Mouse (Mus musculus) midbrain, embryonic 14.5 days (tissue): ENCODE measurements around the gene Tmem150c. TPM values are rescaled to one million over a fixed set of nuclear protein-coding genes. Genes with fewer than 3 reads are reported as not detected.
A peak's percentile ranks its signal among the peaks of the same experiment; 100 is the strongest.

ENCODE experiments used
- ATAC-seq: fragments of 200-750 bp; cut with Nextera tagmentation; 2 replicates; pipeline ENCODE4 v1.8.0; 2017; ENCODE audit warnings: moderate number of reproducible peaks, moderate library complexity; ENCODE audit not compliant: low FRiP score, low TSS enrichment
- DNase-seq: peaks from one replicate; pipeline ENCODE4 v3.0.0-alpha.2; 2015
- H3K27ac ChIP-seq: fragments of 300-500 bp; sonication (generic); replicated peaks from 2 replicates; pipeline ENCODE4 v1.5.1; 2014; ENCODE audit warnings: mild to moderate bottlenecking, low read depth, low read length, moderate library complexity
- H3K27me3 ChIP-seq: fragments of 300-500 bp; sonication (generic); 2 replicates; pipeline ENCODE4 v1.6.1; 2014; ENCODE audit warnings: low read length, control low read depth, mixed read lengths; ENCODE audit not compliant: control insufficient read depth, insufficient read depth
- H3K36me3 ChIP-seq: fragments of 300-500 bp; sonication (generic); 2 replicates; pipeline ENCODE4 v1.6.1; 2014; ENCODE audit warnings: low read length, control low read depth; ENCODE audit not compliant: control insufficient read depth, insufficient read depth
- H3K4me1 ChIP-seq: fragments of 300-500 bp; sonication (generic); 2 replicates; pipeline ENCODE4 v1.6.1; 2014; ENCODE audit warnings: mild to moderate bottlenecking, antibody characterized with exemption, low read length, control low read depth; ENCODE audit not compliant: control insufficient read depth, insufficient read depth
- H3K4me2 ChIP-seq: fragments of 300-500 bp; sonication (generic); 2 replicates; pipeline ENCODE4 v1.6.1; 2014; ENCODE audit warnings: mild to moderate bottlenecking, low read length, moderate library complexity
- H3K4me3 ChIP-seq: fragments of 300-500 bp; sonication (generic); replicated peaks from 2 replicates; pipeline ENCODE4 v1.5.1; 2014; ENCODE audit warnings: low read depth, low read length
- H3K9ac ChIP-seq: fragments of 300-500 bp; sonication (generic); replicated peaks from 2 replicates; pipeline ENCODE4 v1.6.1; 2014; ENCODE audit warnings: mild to moderate bottlenecking, low read length, moderate library complexity
- H3K9me3 ChIP-seq: fragments of 300-500 bp; sonication (generic); 2 replicates; pipeline ENCODE4 v1.6.1; 2016; ENCODE audit warnings: low read length, control low read depth, mixed read lengths; ENCODE audit not compliant: control insufficient read depth
- WGBS: fragments of 180-500 bp; shearing (Covaris S2); extraction: QIAGEN DNeasy Blood & Tissue Kit; methylation state at CpG from one replicate; pipeline ENCODE4 v1.1.7; 2014; 5-methylcytosine and 5-hydroxymethylcytosine counted together
- polyA plus RNA-seq: library from polyadenylated mRNA; unstranded; fragments of >200 nt; fragmentation: Nextera tagmentation; extraction: Ambion mirVana; gene quantifications from 2 replicates; pipeline ENCODE4 v1.2.1, GENCODE M21; 2014

Gene Tmem150c
- polyA plus RNA-seq, 1 experiment from 2014 or later, result 20.0 TPM

DNA sequence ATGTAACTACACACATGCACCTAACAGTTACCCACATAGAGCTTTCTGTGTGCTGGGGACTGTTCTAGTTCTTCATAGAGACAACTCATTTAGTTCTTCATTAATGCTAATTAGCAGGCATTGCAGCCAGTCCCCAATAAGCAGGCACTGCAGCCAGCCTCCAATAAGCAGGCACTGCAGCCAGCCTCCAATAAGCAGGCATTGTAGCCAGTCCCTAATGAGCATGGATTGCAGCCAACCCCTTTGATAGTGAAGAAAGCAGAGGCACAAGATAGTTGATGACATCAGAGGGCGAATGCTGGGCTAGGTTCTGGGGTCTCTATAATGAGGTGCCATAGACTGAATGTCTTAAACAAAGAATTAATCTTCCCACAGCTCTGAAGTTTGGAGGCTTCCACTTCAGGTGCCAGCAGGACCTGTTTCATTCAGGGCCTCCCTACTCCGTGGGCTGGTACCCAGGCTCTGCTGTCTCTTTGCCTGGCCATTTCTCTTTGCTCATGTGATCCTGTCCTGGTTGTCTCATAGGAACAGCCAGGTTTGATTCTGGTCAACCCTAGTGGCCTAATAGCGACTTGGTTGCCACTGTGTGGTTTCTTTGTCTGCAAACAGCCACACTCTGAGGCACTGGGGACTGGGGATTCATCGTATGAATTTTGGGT is 18.6 kb upstream of the Tmem150c start:
- peak; percentile 68 for DNase-seq
- H3K36me3 ChIP-seq, result no peaks in the 10 kb centered on the region
- peak; percentile 66 for ATAC-seq
- H3K4me3 ChIP-seq, result no peak overlapping the region
- no peak overlapping the region for H3K4me2 ChIP-seq
- 82% methylated on average over 4 of the region's 4 CpGs for WGBS
- no peak overlapping the region for H3K9ac ChIP-seq
- H3K9me3 ChIP-seq, result no peaks in the 10 kb centered on the region
- H3K4me1 ChIP-seq, result peaks cover 13% of the 10 kb centered on the region
- H3K27ac ChIP-seq, result no peak overlapping the region
- H3K27me3 ChIP-seq, result no peaks in the 10 kb centered on the region

DNA sequence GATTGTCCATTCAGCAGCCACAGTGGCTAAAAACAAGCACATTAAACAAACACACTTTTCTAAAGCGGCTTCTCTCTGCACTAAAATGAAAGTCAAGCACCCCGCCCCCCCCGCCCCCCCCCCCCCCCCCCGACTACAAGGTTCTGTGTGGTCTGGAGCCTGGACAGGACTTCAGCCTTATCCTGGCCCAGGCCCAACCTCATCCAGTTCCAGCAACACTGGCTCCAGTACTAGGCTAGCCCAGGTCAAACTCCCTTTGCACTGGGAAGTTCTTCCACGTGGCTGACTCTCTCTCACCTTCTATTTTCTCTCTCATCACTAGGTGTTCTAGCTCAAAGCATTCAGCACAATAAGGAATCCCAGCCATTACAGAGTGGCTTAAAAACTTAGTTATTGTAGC is 17.9 kb upstream of the Tmem150c start:
- Histone ChIP-seq H3K9ac (no peak overlapping the region), H3K4me2 (no peak overlapping the region), H3K4me1 (peaks cover 13% of the 10 kb centered on the region), H3K36me3 (no peaks in the 10 kb centered on the region), H3K9me3 (no peaks in the 10 kb centered on the region), H3K4me3 (no peak overlapping the region), H3K27me3 (no peaks in the 10 kb centered on the region), H3K27ac (no peak overlapping the region)
- 83% methylated on average over 5 of the region's 5 CpGs for WGBS
- ATAC-seq (no peak), DNase-seq (no peak)

- H3K27ac ChIP-seq, result no peak overlapping the region
- H3K36me3 ChIP-seq, result no peaks in the 10 kb centered on the region
- peak; percentile 55 for DNase-seq
- H3K27me3 ChIP-seq, result no peaks in the 10 kb centered on the region
- H3K4me3 ChIP-seq, result no peak overlapping the region
- no peak for ATAC-seq
- H3K4me1 ChIP-seq, result peaks cover 16% of the 10 kb centered on the region
- H3K4me2 ChIP-seq, result no peak overlapping the region
- 39% methylated on average over 5 of the region's 5 CpGs for WGBS
- H3K9me3 ChIP-seq, result no peaks in the 10 kb centered on the region
- no peak overlapping the region for H3K9ac ChIP-seq
These were observed 16.5 kb upstream of the Tmem150c start for GRCm38 (mm10) chr5:100176096-100176495.

DNA sequence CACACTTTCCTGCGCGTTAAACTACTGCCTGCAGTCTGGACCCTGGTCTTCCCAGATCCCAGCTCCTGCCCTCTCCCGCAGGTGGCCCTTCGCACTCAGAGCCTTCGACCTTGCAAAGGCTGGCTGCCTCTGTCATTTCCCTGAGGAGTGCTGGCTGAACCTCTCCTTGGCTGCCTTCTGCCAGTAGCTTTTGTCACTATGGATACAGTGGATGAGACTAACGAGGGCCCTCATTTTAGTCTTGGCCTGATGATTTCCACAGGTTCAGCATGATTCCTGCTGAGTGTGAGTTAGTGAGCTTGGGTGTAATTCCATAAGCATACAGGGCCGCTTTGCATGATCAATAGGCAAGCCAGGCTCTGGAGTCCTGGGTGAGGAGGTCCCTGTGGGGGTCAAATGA is 16.0 kb upstream of the Tmem150c start:
- H3K27ac ChIP-seq, result no peak overlapping the region
- no peaks in the 10 kb centered on the region for H3K36me3 ChIP-seq
- DNase-seq (peak; percentile 33), ATAC-seq (no peak)
- no peak overlapping the region for H3K9ac ChIP-seq
- H3K4me2 ChIP-seq, result no peak overlapping the region
- H3K4me1 ChIP-seq, result peaks cover 16% of the 10 kb centered on the region
- H3K27me3 ChIP-seq, result no peaks in the 10 kb centered on the region
- WGBS, result 64% methylated on average over 7 of the region's 7 CpGs
- no peak overlapping the region for H3K4me3 ChIP-seq
- no peaks in the 10 kb centered on the region for H3K9me3 ChIP-seq

DNA sequence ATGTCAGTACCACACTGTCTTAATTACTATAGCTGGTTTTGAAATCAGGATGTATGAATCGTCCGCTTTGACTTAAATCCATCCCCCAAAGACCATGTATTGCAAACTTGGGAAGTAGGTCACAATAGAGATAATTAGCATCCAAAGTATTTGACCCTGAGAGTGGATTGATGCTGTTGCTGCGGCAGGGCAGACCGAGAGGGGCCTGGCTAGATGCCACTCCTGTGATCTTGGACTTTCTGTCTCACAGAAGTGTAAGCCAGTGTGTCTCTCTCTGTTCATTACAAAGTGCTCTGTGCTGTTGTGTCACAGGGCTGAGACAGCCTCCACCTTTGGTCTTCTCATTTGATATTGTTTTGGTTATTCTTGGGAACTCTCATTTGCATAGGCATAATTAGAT is 12.5 kb upstream of the Tmem150c start:
- H3K9me3 ChIP-seq, result no peaks in the 10 kb centered on the region
- no peak overlapping the region for H3K4me2 ChIP-seq
- H3K4me3 ChIP-seq, result no peak overlapping the region
- DNase-seq (no peak), ATAC-seq (no peak)
- no peaks in the 10 kb centered on the region for H3K27me3 ChIP-seq
- peaks cover 11% of the 10 kb centered on the region for H3K4me1 ChIP-seq
- no peak overlapping the region for H3K27ac ChIP-seq
- no peaks in the 10 kb centered on the region for H3K36me3 ChIP-seq
- WGBS, result 39% methylated on average over 4 of the region's 4 CpGs
- no peak overlapping the region for H3K9ac ChIP-seq

- DNase-seq, result peak; percentile 54
- Histone ChIP-seq H3K4me2 (no peak overlapping the region), H3K9ac (no peak overlapping the region), H3K4me3 (no peak overlapping the region), H3K36me3 (no peaks in the 10 kb centered on the region), H3K9me3 (no peaks in the 10 kb centered on the region), H3K27ac (no peak overlapping the region), H3K27me3 (no peaks in the 10 kb centered on the region), H3K4me1 (no peaks in the 10 kb centered on the region)
- 51% methylated on average over 14 of the region's 14 CpGs for WGBS
- no peak for ATAC-seq
These were observed 7.2 kb upstream of the Tmem150c start for GRCm38 (mm10) chr5:100166591-100167491.

GRCm38 (mm10) chr5:100163368-100163767 is 3.8 kb upstream of the Tmem150c start:
- ATAC-seq, result no peak
- H3K27ac ChIP-seq, result no peak overlapping the region
- H3K27me3 ChIP-seq, result no peaks in the 10 kb centered on the region
- no peak overlapping the region for H3K4me2 ChIP-seq
- no peak for DNase-seq
- no peaks in the 10 kb centered on the region for H3K9me3 ChIP-seq
- H3K4me3 ChIP-seq, result no peak overlapping the region
- H3K36me3 ChIP-seq, result no peaks in the 10 kb centered on the region
- no peaks in the 10 kb centered on the region for H3K4me1 ChIP-seq
- WGBS, result 73% methylated on average over 7 of the region's 7 CpGs
- H3K9ac ChIP-seq, result no peak overlapping the region

DNA sequence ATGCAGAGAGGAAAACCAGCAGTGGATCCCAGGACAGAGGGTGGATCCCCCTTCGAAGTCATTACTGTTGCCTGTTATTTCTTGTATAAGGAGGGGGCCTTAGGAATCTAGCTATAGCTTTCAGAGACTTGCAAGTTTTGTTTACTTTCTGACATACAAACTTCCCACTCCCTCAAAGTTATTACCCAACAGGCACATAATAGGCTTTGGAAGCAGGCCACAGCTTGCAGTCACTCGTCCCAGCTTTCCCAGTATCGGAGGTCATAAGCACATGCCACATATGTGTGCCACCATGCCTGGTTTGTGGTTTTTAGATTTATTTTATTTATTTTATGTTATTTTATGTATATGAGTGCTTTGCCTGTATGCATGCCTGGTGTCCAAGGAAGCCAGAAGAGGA is 3.2 kb upstream of the Tmem150c start:
- Histone ChIP-seq H3K9me3 (no peaks in the 10 kb centered on the region), H3K9ac (no peak overlapping the region), H3K27ac (no peak overlapping the region), H3K27me3 (no peaks in the 10 kb centered on the region), H3K4me2 (no peak overlapping the region), H3K4me3 (no peak overlapping the region), H3K36me3 (no peaks in the 10 kb centered on the region), H3K4me1 (peaks cover 2% of the 10 kb centered on the region; the same call in 1 of the 2 replicates)
- ATAC-seq (no peak), DNase-seq (no peak)
- WGBS, result 86% methylated on average over 3 of the region's 3 CpGs

DNA sequence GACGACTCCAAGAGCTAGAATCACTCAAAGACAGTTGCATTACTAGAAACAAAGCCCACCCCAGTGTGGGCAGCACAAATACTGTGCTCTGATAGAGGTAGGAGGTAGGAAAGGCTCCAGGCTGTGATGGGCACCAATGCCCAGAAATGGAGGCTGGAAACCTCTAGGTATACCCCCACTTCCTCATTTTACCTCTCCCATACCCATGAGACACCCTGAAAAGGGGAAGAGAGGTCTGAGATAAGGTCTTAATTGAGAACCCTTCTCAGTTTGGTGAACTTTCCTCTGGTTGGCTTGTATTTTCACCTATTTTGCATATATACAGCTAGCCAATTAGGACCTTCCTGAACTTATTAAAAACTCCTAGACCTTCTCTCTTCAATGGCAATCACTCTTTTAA is 2.4 kb upstream of the Tmem150c start:
- H3K4me2 ChIP-seq, result no peak overlapping the region
- no peaks in the 10 kb centered on the region for H3K36me3 ChIP-seq
- no peaks in the 10 kb centered on the region for H3K27me3 ChIP-seq
- ATAC-seq (no peak), DNase-seq (no peak)
- WGBS, result 85% methylated on average over 1 of the region's 1 CpGs
- H3K27ac ChIP-seq, result no peak overlapping the region
- no peak overlapping the region for H3K9ac ChIP-seq
- no peak overlapping the region for H3K4me3 ChIP-seq
- peaks cover 4% of the 10 kb centered on the region; the same call in 1 of the 2 replicates for H3K4me1 ChIP-seq
- H3K9me3 ChIP-seq, result no peaks in the 10 kb centered on the region
